Mouse (Mus musculus) cerebellum, postnatal 14 days (tissue): ENCODE data around the gene Ptrhd1.

ENCODE experiments used
- DNase-seq, 2 experiments: peaks; one replicate each; pipeline ENCODE4 v3.0.0; 2021; ENCODE audit warnings: mixed read lengths in 2 of 2

The Ptrhd1 gene

DNA sequence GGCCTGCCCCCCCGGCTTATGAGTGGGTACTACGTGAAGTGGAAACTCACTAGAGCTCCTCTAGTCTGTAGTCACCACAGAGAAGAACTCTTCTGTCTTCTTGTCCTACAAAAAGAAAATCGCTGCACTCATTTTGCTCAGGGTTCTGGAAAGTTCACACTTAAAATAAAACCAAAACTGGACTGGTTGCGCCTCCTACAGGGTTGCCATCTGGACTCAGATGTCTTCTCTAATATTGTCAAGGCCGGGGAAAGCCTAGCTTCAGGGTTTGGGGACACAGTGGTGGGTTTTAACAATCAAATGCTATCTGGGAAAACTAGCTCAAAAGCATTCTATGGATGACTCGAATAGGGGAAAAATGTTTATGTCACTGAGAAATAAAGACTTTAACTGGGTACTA, 16.0 kb downstream of the Ptrhd1 start:
- DNase-seq = peak; percentile 53 to 73

DNA sequence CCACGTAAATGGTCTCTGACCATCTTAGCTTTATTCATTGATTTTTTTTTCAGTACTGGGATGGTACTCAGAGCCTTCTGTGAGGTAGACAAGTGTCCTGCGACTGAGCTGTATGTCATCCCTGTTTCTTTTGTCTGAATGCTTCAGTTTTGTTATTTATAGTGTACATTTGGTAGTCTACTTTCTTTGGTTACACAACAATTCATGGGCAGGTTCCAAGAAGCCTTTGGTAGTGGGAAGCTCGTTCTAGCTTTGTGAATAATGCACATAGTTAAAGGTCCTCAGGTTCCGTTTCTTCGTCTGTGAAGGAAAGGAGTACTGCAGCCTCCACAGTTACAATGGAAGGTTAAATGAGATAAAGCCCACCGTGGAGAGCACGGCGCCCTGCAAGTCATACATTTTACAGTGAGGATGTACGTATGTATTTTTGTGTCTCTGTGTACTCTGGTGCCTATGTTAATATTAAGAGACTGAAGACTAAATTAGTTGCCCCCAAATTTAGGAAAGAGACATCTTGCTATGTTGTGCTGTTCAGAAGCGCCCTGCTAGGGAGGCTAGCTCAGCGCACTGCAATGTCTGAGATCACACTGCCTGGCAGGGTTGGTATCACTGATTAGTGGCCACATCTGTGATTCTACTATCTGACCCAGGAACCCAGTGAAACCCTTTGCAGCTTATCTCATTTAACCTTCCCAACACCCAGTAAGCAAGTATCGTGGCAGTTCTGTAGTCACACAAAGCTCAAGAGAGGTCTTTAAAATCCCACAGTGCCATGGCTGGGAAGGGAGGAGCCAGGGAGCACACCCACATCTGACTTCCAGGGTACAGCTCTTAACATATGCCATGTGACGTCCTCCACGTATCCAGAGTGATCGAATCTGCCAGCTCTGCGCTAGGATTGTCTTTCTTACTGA, 19.2 kb downstream of the Ptrhd1 start:
- no peak for DNase-seq

DNA sequence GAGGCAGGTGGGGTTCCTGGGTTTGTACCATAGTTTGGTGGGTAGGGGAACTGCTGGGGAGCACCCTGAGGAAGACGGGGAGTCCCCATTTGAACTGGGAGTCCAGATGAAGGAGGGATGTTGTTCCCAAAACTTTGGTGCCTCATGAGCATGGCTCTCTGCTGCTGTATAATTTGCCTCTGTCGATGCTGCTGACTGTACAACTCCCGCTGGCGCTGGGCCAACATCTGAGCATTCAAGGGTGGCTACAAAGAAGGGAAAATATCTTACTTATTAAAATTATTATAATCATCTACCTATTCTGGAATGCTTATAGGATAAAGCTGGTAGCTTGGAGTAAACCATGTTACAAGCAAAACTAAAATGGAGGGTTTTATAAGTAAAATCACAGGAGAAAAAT, 33.9 kb downstream of the Ptrhd1 start:
- peak; percentile 23 to 69 for DNase-seq

DNA sequence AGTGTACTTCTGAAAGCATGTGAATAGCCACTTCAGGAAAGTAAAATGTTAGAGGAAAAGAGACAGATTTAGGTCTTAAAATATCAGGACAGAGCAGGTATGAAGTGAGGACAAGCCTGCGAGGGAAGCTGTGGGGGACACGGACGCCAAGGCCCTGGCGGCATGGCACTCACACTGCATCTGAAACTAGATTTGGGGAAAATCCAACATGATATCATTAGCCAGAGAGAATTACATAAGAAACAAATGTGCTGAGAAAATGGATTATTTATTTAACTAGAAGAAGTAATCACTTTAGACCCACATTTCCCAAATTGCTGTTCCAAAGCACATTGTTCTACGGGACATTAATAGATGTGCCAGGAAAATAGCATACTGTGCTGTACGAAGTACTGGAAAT, 37.3 kb downstream of the Ptrhd1 start:
- no peak for DNase-seq

DNA sequence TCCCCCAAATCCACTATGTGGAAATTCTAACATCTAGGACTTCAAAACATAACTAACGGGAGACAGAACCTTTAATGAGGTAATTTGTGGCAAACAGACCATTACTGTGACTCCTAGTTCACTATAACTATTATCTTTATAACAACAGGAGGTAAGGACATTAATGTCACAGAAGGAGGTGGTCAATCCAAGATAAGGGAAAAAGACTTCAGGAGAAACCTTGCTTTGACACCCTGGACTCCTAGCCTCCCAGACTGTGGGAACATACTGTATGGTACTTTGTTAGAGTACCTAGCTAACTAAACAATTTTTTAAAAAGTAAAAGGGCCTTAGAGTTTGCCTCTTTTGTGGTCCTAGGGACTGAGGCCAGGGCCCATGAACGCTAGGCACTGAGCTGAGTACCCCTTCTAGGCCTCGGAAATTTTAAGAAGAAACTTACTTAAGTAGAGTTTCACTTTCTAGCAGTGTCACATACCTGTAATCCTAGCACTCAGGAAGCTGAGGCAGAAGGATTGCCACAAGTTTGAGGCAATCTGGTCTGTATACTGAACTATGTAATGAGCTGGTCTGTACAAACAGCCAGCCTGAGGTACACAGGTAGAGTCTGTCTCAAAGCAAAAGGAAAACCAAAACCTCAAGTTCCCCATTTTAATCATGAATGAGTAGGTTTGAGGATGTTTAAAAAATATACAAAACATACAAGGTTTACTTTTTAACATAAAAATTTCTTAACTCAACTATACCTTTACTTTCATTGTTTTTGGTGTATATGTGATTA, 45.3 kb downstream of the Ptrhd1 start:
- DNase-seq = no peak

DNA sequence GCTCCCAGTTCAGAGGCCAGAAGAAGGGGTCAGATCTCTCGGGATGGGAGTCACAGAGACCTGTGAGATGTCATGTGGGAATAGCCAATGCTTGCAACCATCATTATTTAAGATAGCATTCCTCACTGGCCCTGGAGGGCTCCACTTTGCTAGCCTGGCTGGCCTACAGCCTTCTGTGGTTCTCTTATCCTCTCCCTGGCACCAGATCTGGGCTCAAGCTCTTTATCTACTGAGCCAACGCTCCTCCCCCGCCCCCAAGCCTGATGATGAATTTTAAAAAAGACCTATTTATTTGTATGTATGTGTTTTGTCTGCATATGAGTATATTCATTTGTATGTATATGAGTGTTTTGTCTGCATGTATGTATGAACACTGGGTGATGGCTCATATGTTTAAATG, 46.1 kb downstream of the Ptrhd1 start:
- DNase-seq = no peak

DNA sequence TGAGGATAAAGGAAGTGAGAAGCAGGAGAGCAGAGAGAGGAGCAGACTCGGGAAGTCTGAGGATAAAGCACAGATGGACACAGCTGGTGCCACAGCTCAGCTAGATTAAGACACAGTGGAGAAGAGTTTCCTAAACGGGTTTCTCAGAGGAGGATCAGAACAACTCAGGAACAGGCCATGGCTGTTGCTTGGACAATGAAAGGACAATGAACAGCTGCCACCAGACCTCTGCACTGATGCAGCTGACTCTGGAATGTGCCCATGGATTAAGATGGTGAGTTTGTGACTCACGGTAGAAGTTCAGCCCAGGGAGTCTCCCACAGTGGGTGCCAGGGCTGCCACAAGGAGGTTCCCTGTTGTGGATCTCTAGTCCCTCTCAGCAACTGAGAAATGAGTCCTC, 51.4 kb downstream of the Ptrhd1 start:
- DNase-seq = no peak
